Mouse (Mus musculus) heart, embryonic 10.5 days (tissue): ENCODE measurements at regions not wholly inside any gene's neighbourhood (a gene's known extent, or its start where the extent isn't known, plus 50 kb on each side); places are given as distances from the start of the nearest gene placed in this dataset.

Source experiments
- DNase-seq: peaks from one replicate; pipeline ENCODE4 v3.0.0-alpha.2; 2017; ENCODE audit warnings: low spot score
- H3K27ac ChIP-seq: fragments of 300-500 bp; sonication (generic); 2 replicates; pipeline ENCODE4 v1.5.1; 2016; ENCODE audit warnings: mild to moderate bottlenecking
- H3K27me3 ChIP-seq: fragments of 300-500 bp; sonication (generic); 2 replicates; pipeline ENCODE4 v1.6.1; 2016; ENCODE audit warnings: mild to moderate bottlenecking; ENCODE audit not compliant: poor library complexity, insufficient read depth, severe bottlenecking
- H3K36me3 ChIP-seq: fragments of 300-500 bp; sonication (generic); 2 replicates; pipeline ENCODE4 v1.6.1; 2016; ENCODE audit warnings: mild to moderate bottlenecking, moderate library complexity
- H3K4me1 ChIP-seq: fragments of 300-500 bp; sonication (generic); 2 replicates; pipeline ENCODE4 v1.6.1; 2016; ENCODE audit warnings: mild to moderate bottlenecking
- H3K4me3 ChIP-seq: fragments of 300-500 bp; sonication (generic); 2 replicates; pipeline ENCODE4 v1.5.1; 2016; ENCODE audit warnings: mild to moderate bottlenecking, moderate library complexity
- H3K9me3 ChIP-seq: fragments of 300-500 bp; sonication (generic); 2 replicates; pipeline ENCODE4 v1.6.1; 2016; ENCODE audit warnings: mild to moderate bottlenecking, moderate library complexity
- WGBS: fragments of 180-500 bp; shearing (Covaris S2); methylation state at CpG from one replicate; pipeline ENCODE4 v1.1.7; 2016; 5-methylcytosine and 5-hydroxymethylcytosine counted together

DNA sequence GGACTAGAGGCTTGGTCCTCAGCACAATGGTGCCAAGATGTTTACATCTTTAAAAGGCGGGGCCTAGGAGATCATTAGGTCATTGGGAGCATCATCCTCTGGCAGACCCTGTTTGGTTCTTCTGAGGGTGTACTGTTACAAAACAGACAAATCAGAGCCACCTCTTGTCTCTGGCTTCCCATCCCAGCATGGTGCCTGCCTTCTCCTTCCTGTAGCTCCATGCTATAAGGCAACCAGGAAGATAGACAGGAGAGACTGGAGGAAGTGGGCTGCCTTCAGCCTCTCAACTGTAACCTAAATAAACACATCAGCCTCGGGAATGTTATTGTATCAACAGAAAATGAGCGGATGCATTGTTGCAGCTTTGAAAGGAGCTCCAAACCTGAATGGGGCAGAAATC, 529.8 kb upstream of the Gm765 start:
- Histone ChIP-seq H3K4me1 (no peaks in the 10 kb centered on the region), H3K27ac (no peak overlapping the region), H3K4me3 (no peak overlapping the region), H3K36me3 (no peaks in the 10 kb centered on the region), H3K27me3 (no peaks in the 10 kb centered on the region), H3K9me3 (no peaks in the 10 kb centered on the region)
- 42% methylated on average over 3 of the region's 3 CpGs for WGBS
- DNase-seq: no peak

DNA sequence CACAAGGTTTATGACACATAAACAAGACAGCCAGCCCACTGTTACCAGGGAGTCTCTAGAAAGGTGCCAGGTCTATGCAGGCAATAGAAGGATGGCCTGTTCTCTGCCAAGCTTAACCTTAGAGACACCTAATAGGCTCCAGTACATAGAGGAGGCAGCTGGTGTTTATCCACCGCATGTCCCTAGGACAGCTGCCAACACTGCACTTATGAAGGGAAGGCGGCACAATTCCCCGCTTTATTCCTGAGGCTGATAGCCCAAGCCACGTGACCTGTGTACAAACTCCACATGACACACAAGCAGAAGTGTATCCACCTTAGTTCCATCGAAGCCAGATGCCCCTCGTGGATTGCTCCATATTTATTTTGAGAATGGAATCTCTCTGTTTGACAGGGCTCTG, 527.2 kb upstream of the Gm765 start:
- H3K4me3 ChIP-seq: no peak overlapping the region
- H3K9me3 ChIP-seq: no peaks in the 10 kb centered on the region
- no peak for DNase-seq
- H3K36me3 ChIP-seq: no peaks in the 10 kb centered on the region
- no peaks in the 10 kb centered on the region for H3K27me3 ChIP-seq
- H3K27ac ChIP-seq: no peak overlapping the region
- WGBS: 82% methylated on average over 6 of the region's 6 CpGs
- no peaks in the 10 kb centered on the region for H3K4me1 ChIP-seq

- Histone ChIP-seq H3K36me3 (no peaks in the 10 kb centered on the region), H3K9me3 (no peaks in the 10 kb centered on the region), H3K4me3 (no peak overlapping the region), H3K4me1 (no peaks in the 10 kb centered on the region), H3K27me3 (no peaks in the 10 kb centered on the region), H3K27ac (no peak overlapping the region)
- DNase-seq: no peak
- WGBS: 78% methylated on average over 2 of the region's 2 CpGs
These were observed 521.8 kb upstream of the Gm765 start for GRCm38 (mm10) chr6:98864306-98864705.

DNA sequence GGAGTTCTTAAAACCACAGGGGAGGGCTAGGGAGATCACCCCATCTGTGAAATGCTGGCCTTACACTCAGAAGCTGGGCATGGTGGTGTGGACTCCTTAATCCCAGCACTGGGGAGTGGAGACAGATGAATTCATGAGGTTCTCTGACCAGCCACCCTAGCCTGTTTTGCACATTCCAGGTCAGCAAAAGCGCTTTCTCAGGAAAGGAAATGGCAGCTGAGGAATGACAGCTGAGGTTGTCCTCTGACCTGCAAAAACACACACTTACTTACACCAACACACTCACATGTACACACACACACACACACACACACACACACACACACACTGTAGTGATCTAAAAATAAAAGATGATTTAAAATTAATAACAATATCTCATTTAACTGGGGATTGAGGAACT, 513.4 kb upstream of the Gm765 start:
- no peaks in the 10 kb centered on the region for H3K36me3 ChIP-seq
- H3K4me3 ChIP-seq: no peak overlapping the region
- no peak overlapping the region for H3K27ac ChIP-seq
- H3K9me3 ChIP-seq: no peaks in the 10 kb centered on the region
- 65% methylated on average over 1 of the region's 1 CpGs for WGBS
- H3K4me1 ChIP-seq: peaks cover 7% of the 10 kb centered on the region; the same call in 1 of the 2 replicates
- H3K27me3 ChIP-seq: no peaks in the 10 kb centered on the region
- no peak for DNase-seq

GRCm38 (mm10) chr6:98850906-98851305, 508.4 kb upstream of the Gm765 start:
- peaks cover 11% of the 10 kb centered on the region; the same call in 1 of the 2 replicates for H3K4me1 ChIP-seq
- H3K27me3 ChIP-seq: no peaks in the 10 kb centered on the region
- 93% methylated on average over 2 of the region's 2 CpGs for WGBS
- no peak for DNase-seq
- no peaks in the 10 kb centered on the region for H3K9me3 ChIP-seq
- H3K4me3 ChIP-seq: no peak overlapping the region
- no peaks in the 10 kb centered on the region for H3K36me3 ChIP-seq
- no peak overlapping the region for H3K27ac ChIP-seq

- Histone ChIP-seq H3K27ac (no peak overlapping the region), H3K36me3 (no peaks in the 10 kb centered on the region), H3K4me1 (peaks cover 14% of the 10 kb centered on the region), H3K4me3 (no peak overlapping the region), H3K9me3 (no peaks in the 10 kb centered on the region), H3K27me3 (no peaks in the 10 kb centered on the region)
- WGBS: 78% methylated on average over 1 of the region's 1 CpGs
- DNase-seq: no peak
These were observed 506.3 kb upstream of the Gm765 start for GRCm38 (mm10) chr6:98848835-98849234.

GRCm38 (mm10) chr6:98846001-98846695, 503.6 kb upstream of the Gm765 start:
- no peaks in the 10 kb centered on the region for H3K27me3 ChIP-seq
- H3K36me3 ChIP-seq: no peaks in the 10 kb centered on the region
- no peak for DNase-seq
- 75% methylated on average over 5 of the region's 5 CpGs for WGBS
- no peaks in the 10 kb centered on the region for H3K9me3 ChIP-seq
- H3K27ac ChIP-seq: no peak overlapping the region
- peaks cover 22% of the 10 kb centered on the region for H3K4me1 ChIP-seq
- no peak overlapping the region for H3K4me3 ChIP-seq

DNA sequence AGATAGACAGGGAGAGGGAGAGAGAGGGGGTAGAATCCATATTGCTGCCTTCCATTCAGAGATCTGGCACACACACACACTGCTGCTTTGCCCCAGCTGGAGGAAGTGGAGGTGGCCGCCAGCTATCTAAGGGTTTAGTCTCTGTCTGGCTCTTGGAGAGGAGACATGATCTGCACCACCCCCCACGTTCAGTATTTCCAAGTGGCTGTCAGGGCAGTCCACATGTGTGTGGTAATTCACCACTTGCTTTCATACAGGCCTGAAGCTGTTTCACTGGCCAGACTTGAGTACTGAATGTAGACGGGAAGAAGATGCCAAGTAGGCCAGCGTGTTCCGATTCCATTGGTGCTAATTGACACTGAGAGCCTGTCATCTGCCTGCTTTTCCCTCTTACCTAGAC, 501.0 kb upstream of the Gm765 start:
- peaks cover 18% of the 10 kb centered on the region for H3K4me1 ChIP-seq
- no peak for DNase-seq
- H3K36me3 ChIP-seq: no peaks in the 10 kb centered on the region
- no peaks in the 10 kb centered on the region for H3K27me3 ChIP-seq
- no peaks in the 10 kb centered on the region for H3K9me3 ChIP-seq
- 55% methylated on average over 5 of the region's 5 CpGs for WGBS
- peak overlapping the region; percentile 29; the same call in 1 of the 2 replicates for H3K27ac ChIP-seq
- no peak overlapping the region for H3K4me3 ChIP-seq

- no peak overlapping the region for H3K4me3 ChIP-seq
- peaks cover 18% of the 10 kb centered on the region for H3K4me1 ChIP-seq
- no peaks in the 10 kb centered on the region for H3K9me3 ChIP-seq
- no peaks in the 10 kb centered on the region for H3K27me3 ChIP-seq
- H3K36me3 ChIP-seq: no peaks in the 10 kb centered on the region
- no peak for DNase-seq
- WGBS: 25% methylated on average over 4 of the region's 4 CpGs
- H3K27ac ChIP-seq: no peak overlapping the region
These were observed 500.4 kb upstream of the Gm765 start for GRCm38 (mm10) chr6:98842924-98843323.

- no peaks in the 10 kb centered on the region for H3K9me3 ChIP-seq
- no peak overlapping the region for H3K4me3 ChIP-seq
- WGBS: 76% methylated on average over 7 of the region's 7 CpGs
- DNase-seq: no peak
- no peak overlapping the region for H3K27ac ChIP-seq
- H3K4me1 ChIP-seq: no peaks in the 10 kb centered on the region
- no peaks in the 10 kb centered on the region for H3K36me3 ChIP-seq
- H3K27me3 ChIP-seq: no peaks in the 10 kb centered on the region
These were observed 491.4 kb upstream of the Gm765 start for GRCm38 (mm10) chr6:98833922-98834321.

DNA sequence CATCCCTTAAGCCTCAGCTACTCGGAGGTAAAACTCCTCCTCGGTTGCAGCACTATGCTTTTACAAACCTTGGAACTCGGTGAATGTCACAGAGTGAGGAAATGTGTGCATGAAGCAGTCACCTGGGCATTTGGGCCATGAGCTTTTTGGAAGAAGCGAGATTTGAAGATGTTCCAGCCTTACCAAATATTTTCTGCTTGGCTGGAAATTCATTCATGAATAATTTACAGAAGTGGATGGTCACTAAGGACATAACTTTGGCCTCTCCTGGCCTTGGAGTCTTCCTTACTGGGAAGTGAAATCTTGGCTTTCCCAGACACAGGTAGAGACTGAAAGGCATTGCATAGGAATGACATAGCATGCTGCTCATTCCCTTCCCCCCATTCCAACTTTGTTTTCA, 487.6 kb upstream of the Gm765 start:
- Histone ChIP-seq H3K27me3 (no peaks in the 10 kb centered on the region), H3K4me1 (no peaks in the 10 kb centered on the region), H3K36me3 (no peaks in the 10 kb centered on the region), H3K9me3 (no peaks in the 10 kb centered on the region), H3K4me3 (no peak overlapping the region), H3K27ac (no peak overlapping the region)
- DNase-seq: no peak
- 80% methylated on average over 4 of the region's 4 CpGs for WGBS

DNA sequence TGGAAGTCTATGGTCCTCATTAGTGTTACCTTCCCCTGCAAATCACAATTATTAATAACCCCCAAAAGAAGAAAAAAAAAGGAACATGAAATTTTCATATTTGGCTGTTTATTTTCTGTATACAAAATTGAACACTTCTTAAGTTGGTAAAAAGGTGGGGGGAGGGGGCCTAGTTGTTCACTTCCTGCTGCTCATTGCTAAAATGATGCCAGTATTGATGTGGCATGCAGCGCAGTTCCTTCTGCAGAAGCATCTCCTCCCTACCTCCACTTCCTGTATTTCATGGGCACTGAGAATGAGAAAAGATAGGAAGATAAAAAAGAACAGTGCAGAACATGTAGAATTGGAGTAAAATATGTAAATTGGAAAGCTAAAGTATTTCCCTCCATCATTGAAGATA, 465.5 kb upstream of the Gm765 start:
- H3K4me3 ChIP-seq: no peak overlapping the region
- H3K4me1 ChIP-seq: no peaks in the 10 kb centered on the region
- no peak overlapping the region for H3K27ac ChIP-seq
- no peak for DNase-seq
- H3K9me3 ChIP-seq: no peaks in the 10 kb centered on the region
- 95% methylated on average over 1 of the region's 1 CpGs for WGBS
- H3K36me3 ChIP-seq: no peaks in the 10 kb centered on the region
- H3K27me3 ChIP-seq: no peaks in the 10 kb centered on the region

- no peaks in the 10 kb centered on the region for H3K27me3 ChIP-seq
- WGBS: 74% methylated on average over 13 of the region's 13 CpGs
- no peak overlapping the region for H3K4me3 ChIP-seq
- H3K27ac ChIP-seq: no peak overlapping the region
- no peaks in the 10 kb centered on the region for H3K9me3 ChIP-seq
- H3K4me1 ChIP-seq: peaks cover 7% of the 10 kb centered on the region; the same call in 1 of the 2 replicates
- no peaks in the 10 kb centered on the region for H3K36me3 ChIP-seq
- DNase-seq: no peak
These were observed 460.9 kb upstream of the Gm765 start for GRCm38 (mm10) chr6:98803384-98803949.

DNA sequence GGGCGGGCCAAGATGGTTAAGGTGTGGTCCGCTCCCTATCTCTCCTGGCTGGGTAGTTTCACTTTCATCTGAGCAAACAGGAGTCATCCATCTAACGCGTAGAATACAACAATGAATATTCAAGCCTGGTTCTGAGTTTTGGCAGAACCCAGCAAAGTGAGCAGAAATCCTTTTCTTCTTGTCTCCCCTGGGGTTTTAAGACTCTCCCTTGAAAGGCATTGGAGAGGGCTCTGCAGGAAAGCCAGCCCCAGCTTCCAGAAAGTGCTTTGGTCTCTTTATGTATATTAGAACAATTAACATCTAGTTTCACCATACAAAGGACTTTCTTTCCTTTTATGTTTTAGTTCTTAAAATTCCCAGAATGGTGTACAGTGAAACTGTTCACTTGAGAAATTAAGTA, 458.5 kb upstream of the Gm765 start:
- 77% methylated on average over 4 of the region's 4 CpGs for WGBS
- H3K36me3 ChIP-seq: no peaks in the 10 kb centered on the region

More for the DNA sequence above, 458.5 kb upstream of the Gm765 start:
- Histone ChIP-seq H3K27ac (no peak overlapping the region), H3K4me1 (peaks cover 9% of the 10 kb centered on the region; the same call in 1 of the 2 replicates), H3K4me3 (no peak overlapping the region), H3K9me3 (no peaks in the 10 kb centered on the region), H3K27me3 (no peaks in the 10 kb centered on the region)
- no peak for DNase-seq
